Mouse (Mus musculus) liver, adult 2 months (tissue): ENCODE measurements around the gene Steap4.

Experiments used
- CTCF ChIP-seq: fragments of 200-500 bp; IDR thresholded peaks from 2 replicates; pipeline ENCODE4 v1.5.1; 2011; ENCODE audit warnings: low read depth, low read length, control low read depth
- POLR2A ChIP-seq: fragments of 200-500 bp; IDR thresholded peaks from 2 replicates; pipeline ENCODE4 v1.6.1; 2011; ENCODE audit warnings: low read length, control low read depth; ENCODE audit not compliant: insufficient read depth; ENCODE audit errors: extremely low read depth

- TF ChIP-seq POLR2A (no peak), CTCF (peak; percentile 42; the same call in 1 of the 2 replicates)
Observed at GRCm38 (mm10) chr5:7965281-7965680, 5.0 kb downstream of the Steap4 start.
